Mouse (Mus musculus) brown adipose tissue, adult 24 weeks (tissue): ENCODE results near the gene Zfp13. TPM values are rescaled to one million over a fixed set of nuclear protein-coding genes. Genes with fewer than 3 reads are reported as not detected.

ENCODE experiments used
- H3K27ac ChIP-seq: fragments of 200-500 bp; replicated peaks from 2 replicates; pipeline ENCODE4 v1.5.1; 2012; ENCODE audit warnings: low read depth, mild to moderate bottlenecking, low read length
- H3K4me1 ChIP-seq: fragments of 200-500 bp; 2 replicates; pipeline ENCODE4 v1.6.1; 2012; ENCODE audit warnings: low read length, mixed read lengths; ENCODE audit not compliant: control insufficient read depth, insufficient read depth, insufficient read length
- H3K4me3 ChIP-seq: fragments of 200-500 bp; 2 replicates; pipeline ENCODE4 v1.5.1; 2012; ENCODE audit warnings: low read depth, mild to moderate bottlenecking, low read length, moderate library complexity; ENCODE audit not compliant: insufficient read depth
- polyA plus RNA-seq: library from polyadenylated mRNA; stranded (reverse); fragments of >200 nt; gene quantifications from 2 replicates; pipeline ENCODE4 v1.2.4, GENCODE M21; 2012; ENCODE audit not compliant: missing spikeins, insufficient read depth, insufficient read length

Gene Zfp13
- polyA plus RNA-seq = 1.8 and 3.7 TPM in 2 replicates

- Histone ChIP-seq H3K27ac (peak within 1 kb of the TSS; percentile 88), H3K4me1 (0 out of 2 replicates have a peak, but pooled peaks cover 3% of the 10 kb centered on the region), H3K4me3 (peak within 1 kb of the TSS; percentile 67)
Measured at GRCm38 (mm10) chr17:23598582-23599552, at the start of gene Zfp13. Zfp13 (minus strand) TSS chr17:23599487.

DNA sequence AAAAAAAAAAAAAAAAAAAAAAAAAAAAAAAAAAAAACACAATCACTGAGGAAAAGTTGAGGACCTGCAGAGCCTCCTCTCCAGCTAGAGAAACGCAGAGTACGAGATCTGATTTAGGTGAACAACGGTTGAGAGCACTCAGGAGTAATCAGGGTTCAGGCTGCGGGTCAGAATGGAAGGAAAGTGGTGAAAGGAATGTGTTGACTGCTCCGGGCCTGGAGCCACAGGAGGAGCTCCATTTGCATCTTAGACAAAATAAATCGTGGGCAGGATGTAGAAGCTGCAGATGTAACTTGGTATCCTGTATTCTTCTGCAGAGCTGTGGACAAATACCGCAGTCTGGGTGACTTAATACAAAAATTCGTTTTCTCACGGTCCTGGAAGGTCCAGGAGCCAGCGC is 46.6 kb upstream of the Zfp13 start:
- no peak overlapping the region for H3K4me3 ChIP-seq
- H3K27ac ChIP-seq = no peak overlapping the region
- no peaks in the 10 kb centered on the region for H3K4me1 ChIP-seq

GRCm38 (mm10) chr17:23644613-23645495 is 45.6 kb upstream of the Zfp13 start, which contains the start of gene Mmp25:
Mmp25 (minus strand) TSS chr17:23645277.
- H3K27ac ChIP-seq = no peak within 1 kb of the TSS

GRCm38 (mm10) chr17:23631241-23631640 is 32.0 kb upstream of the Zfp13 start:
- H3K4me3 ChIP-seq = no peak overlapping the region
- H3K27ac ChIP-seq = no peak overlapping the region
- no peaks in the 10 kb centered on the region for H3K4me1 ChIP-seq

More at GRCm38 (mm10) chr17:23644613-23645495, 45.6 kb upstream of the Zfp13 start, which contains the start of gene Mmp25:
- Histone ChIP-seq H3K4me3 (peak within 1 kb of the TSS; percentile 58), H3K4me1 (no peaks in the 10 kb centered on the region)

- Histone ChIP-seq H3K4me1 (no peaks in the 10 kb centered on the region), H3K4me3 (no peak overlapping the region), H3K27ac (no peak overlapping the region)
Measured at GRCm38 (mm10) chr17:23630195-23631020, 31.1 kb upstream of the Zfp13 start.

DNA sequence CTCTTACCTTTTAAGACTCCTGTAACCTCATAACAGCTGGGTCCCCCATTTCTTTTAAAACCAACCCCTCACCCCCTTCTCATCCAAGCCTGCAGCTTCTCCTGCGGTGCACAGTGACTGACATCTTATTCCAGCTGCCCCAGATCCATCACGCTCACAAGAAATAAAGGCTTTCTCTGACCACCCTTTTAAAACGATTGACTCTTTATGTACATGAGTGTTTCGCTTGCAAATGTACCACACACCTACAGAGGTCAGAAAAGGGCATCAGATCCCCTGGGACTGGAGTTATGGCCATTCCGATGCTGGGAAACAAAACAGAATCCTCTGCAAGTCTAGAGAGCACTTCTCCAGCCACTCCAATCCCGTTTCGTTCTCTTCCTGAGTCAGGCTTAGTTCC is 28.5 kb upstream of the Zfp13 start:
- no peaks in the 10 kb centered on the region for H3K4me1 ChIP-seq
- H3K27ac ChIP-seq = no peak overlapping the region
- H3K4me3 ChIP-seq = no peak overlapping the region

GRCm38 (mm10) chr17:23620351-23620750 is 21.1 kb upstream of the Zfp13 start:
- Histone ChIP-seq H3K4me3 (no peak overlapping the region), H3K4me1 (no peaks in the 10 kb centered on the region), H3K27ac (no peak overlapping the region)

- Histone ChIP-seq H3K4me1 (no peaks in the 10 kb centered on the region), H3K27ac (no peak overlapping the region)
Measured at GRCm38 (mm10) chr17:23617087-23617486, 17.8 kb upstream of the Zfp13 start.

GRCm38 (mm10) chr17:23610361-23610800 is 11.1 kb upstream of the Zfp13 start:
- no peaks in the 10 kb centered on the region for H3K4me1 ChIP-seq
- no peak overlapping the region for H3K4me3 ChIP-seq
- H3K27ac ChIP-seq = no peak overlapping the region

More at GRCm38 (mm10) chr17:23617087-23617486, 17.8 kb upstream of the Zfp13 start:
- no peak overlapping the region for H3K4me3 ChIP-seq

- Histone ChIP-seq H3K4me3 (no peak overlapping the region), H3K4me1 (no peaks in the 10 kb centered on the region), H3K27ac (no peak overlapping the region)
Measured at GRCm38 (mm10) chr17:23609612-23610011, 10.3 kb upstream of the Zfp13 start.

- Histone ChIP-seq H3K27ac (no peak overlapping the region), H3K4me1 (no peaks in the 10 kb centered on the region)
Measured at GRCm38 (mm10) chr17:23605220-23605619, 5.9 kb upstream of the Zfp13 start.

DNA sequence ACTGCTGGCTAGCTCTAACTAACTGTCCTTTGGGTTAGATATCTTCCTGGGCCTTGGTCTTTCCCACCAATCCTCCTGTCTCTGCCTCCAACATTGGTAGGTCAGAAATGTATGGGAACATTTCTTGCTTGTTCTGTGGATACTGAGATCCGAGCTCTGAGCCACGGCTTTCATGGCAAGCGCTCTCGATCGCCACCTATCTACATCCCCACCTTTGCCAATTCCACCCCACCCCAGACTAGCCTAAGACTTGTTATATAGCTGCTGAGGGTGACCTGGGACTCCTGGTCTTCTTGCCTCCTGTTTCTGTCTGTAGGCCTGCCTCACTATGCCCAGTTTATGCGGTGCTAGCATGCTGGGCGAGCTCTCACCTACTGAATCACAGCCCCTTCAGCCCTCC is 5.1 kb upstream of the Zfp13 start:
- Histone ChIP-seq H3K4me3 (no peak overlapping the region), H3K4me1 (0 out of 2 replicates have a peak, but pooled peaks cover 3% of the 10 kb centered on the region), H3K27ac (no peak overlapping the region)

More at GRCm38 (mm10) chr17:23605220-23605619, 5.9 kb upstream of the Zfp13 start:
- H3K4me3 ChIP-seq = no peak overlapping the region

GRCm38 (mm10) chr17:23603542-23603941 is 4.3 kb upstream of the Zfp13 start:
- H3K27ac ChIP-seq = no peak overlapping the region
- H3K4me1 ChIP-seq = 0 out of 2 replicates have a peak, but pooled peaks cover 3% of the 10 kb centered on the region
- H3K4me3 ChIP-seq = no peak overlapping the region

- Histone ChIP-seq H3K27ac (no peak overlapping the region), H3K4me1 (0 out of 2 replicates have a peak, but pooled peaks cover 3% of the 10 kb centered on the region), H3K4me3 (no peak overlapping the region)
Measured at GRCm38 (mm10) chr17:23603077-23603476, 3.8 kb upstream of the Zfp13 start.
